Mouse (Mus musculus): ENCODE results near the gene Ncor2. TPM values are rescaled to one million over a fixed set of nuclear protein-coding genes. Genes with fewer than 3 reads are reported as not detected.

Gene Ncor2
- polyA plus RNA-seq, 1 experiment from 2014 or later, result 27.5 TPM

- no peak overlapping the region for H3K27ac ChIP-seq (ENCODE audit: low read depth)
- WGBS, result 68% methylated on average over 4 of the region's 4 CpGs
- ATAC-seq (replicated peaks; ENCODE audit: low FRiP score, low TSS enrichment, low read depth), result no peak
- H3K27me3 ChIP-seq (replicated peaks; ENCODE audit: control insufficient read depth, insufficient read depth, low read length), result no peaks in the 10 kb centered on the region
- no peaks in the 10 kb centered on the region; the same call in 1 of the 2 replicates for H3K4me1 ChIP-seq (replicated peaks; ENCODE audit: control insufficient read depth, insufficient read depth, low read length)
- no peak for DNase-seq (ENCODE audit: low spot score)
- H3K36me3 ChIP-seq (ENCODE audit: control insufficient read depth, insufficient read depth, low read length), result no peaks in the 10 kb centered on the region
- no peak overlapping the region for H3K4me2 ChIP-seq (ENCODE audit: low read length)
- H3K9me3 ChIP-seq (ENCODE audit: control insufficient read depth, low read length), result no peaks in the 10 kb centered on the region
- H3K4me3 ChIP-seq (ENCODE audit: low read depth, low read length), result no peak overlapping the region
- H3K9ac ChIP-seq (ENCODE audit: low read length), result no peak overlapping the region
Observed at GRCm38 (mm10) chr5:124997913-124998312, 181.1 kb downstream of the Ncor2 start.

DNA sequence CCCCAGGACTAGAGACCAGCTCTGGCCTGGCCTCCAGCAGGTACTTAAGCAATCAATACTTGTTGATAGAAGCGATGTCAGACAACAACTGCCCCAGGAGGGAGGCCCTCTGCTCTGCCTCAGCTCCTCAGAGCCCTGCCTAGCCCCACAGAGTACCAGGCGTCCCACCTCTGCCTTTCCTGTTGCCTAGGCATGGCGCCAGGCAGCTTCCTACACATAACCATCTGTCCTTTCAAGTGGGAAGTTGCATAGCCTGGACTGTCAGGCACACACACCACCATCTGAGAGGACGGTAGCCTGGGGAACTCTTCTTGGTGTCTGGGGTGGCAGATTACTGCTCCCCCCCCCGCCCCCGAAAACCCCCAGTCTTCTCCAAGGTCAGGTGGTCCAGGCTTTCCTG is 182.2 kb downstream of the Ncor2 start:
- H3K27ac ChIP-seq (ENCODE audit: low read depth), result no peak overlapping the region
- WGBS, result 75% methylated on average over 6 of the region's 6 CpGs
- ATAC-seq (replicated peaks; ENCODE audit: low FRiP score, low TSS enrichment, low read depth) (no peak), DNase-seq (ENCODE audit: low spot score) (no peak)
- no peak overlapping the region for H3K4me2 ChIP-seq (ENCODE audit: low read length)
- no peaks in the 10 kb centered on the region for H3K4me1 ChIP-seq (replicated peaks; ENCODE audit: control insufficient read depth, insufficient read depth, low read length)
- no peak overlapping the region for H3K4me3 ChIP-seq (ENCODE audit: low read depth, low read length)
- H3K9ac ChIP-seq (ENCODE audit: low read length), result no peak overlapping the region
- H3K27me3 ChIP-seq (replicated peaks; ENCODE audit: control insufficient read depth, insufficient read depth, low read length), result no peaks in the 10 kb centered on the region
- H3K9me3 ChIP-seq (ENCODE audit: control insufficient read depth, low read length), result no peaks in the 10 kb centered on the region
- no peaks in the 10 kb centered on the region for H3K36me3 ChIP-seq (ENCODE audit: control insufficient read depth, insufficient read depth, low read length)

DNA sequence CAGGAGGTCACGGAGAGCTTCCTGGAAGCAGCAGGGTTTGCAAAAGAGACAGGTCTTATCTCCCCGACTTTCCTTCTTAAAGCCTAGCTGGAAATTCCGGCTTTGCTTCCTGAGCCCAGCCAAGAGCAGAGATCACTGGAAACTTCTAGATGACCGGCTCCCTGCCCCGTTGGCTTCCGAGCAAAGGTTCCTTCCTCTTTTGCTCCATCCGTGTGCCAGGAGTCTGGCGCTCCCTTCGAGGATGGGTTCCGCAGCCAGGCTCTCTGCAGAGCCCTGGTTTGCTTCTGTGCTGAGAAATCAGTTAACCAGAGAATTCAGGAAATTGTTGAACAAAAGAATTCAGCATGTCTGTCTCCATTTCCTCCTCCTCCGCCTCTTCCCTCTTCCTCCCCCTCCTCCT is 186.1 kb downstream of the Ncor2 start:
- 66% methylated on average over 11 of the region's 11 CpGs for WGBS
- Histone ChIP-seq H3K4me2 (ENCODE audit: low read length) (no peak overlapping the region), H3K36me3 (ENCODE audit: control insufficient read depth, insufficient read depth, low read length) (no peaks in the 10 kb centered on the region), H3K27ac (ENCODE audit: low read depth) (peak overlapping the region; percentile 16; the same call in 1 of the 2 replicates), H3K4me1 (replicated peaks; ENCODE audit: control insufficient read depth, insufficient read depth, low read length) (no peaks in the 10 kb centered on the region), H3K4me3 (ENCODE audit: low read depth, low read length) (no peak overlapping the region), H3K27me3 (replicated peaks; ENCODE audit: control insufficient read depth, insufficient read depth, low read length) (no peaks in the 10 kb centered on the region), H3K9ac (ENCODE audit: low read length) (no peak overlapping the region), H3K9me3 (ENCODE audit: control insufficient read depth, low read length) (no peaks in the 10 kb centered on the region)
- ATAC-seq (replicated peaks; ENCODE audit: low FRiP score, low TSS enrichment, low read depth) (no peak), DNase-seq (ENCODE audit: low spot score) (no peak)

- H3K27me3 ChIP-seq (replicated peaks; ENCODE audit: control insufficient read depth, insufficient read depth, low read length), result no peaks in the 10 kb centered on the region
- WGBS, result 83% methylated on average over 8 of the region's 8 CpGs
- DNase-seq (ENCODE audit: low spot score) (no peak), ATAC-seq (replicated peaks; ENCODE audit: low FRiP score, low TSS enrichment, low read depth) (no peak)
- no peak overlapping the region for H3K4me2 ChIP-seq (ENCODE audit: low read length)
- H3K9me3 ChIP-seq (ENCODE audit: control insufficient read depth, low read length), result no peaks in the 10 kb centered on the region
- peak overlapping the region; percentile 16; the same call in 1 of the 2 replicates for H3K27ac ChIP-seq (ENCODE audit: low read depth)
- H3K4me1 ChIP-seq (replicated peaks; ENCODE audit: control insufficient read depth, insufficient read depth, low read length), result no peaks in the 10 kb centered on the region
- no peak overlapping the region for H3K4me3 ChIP-seq (ENCODE audit: low read depth, low read length)
- H3K36me3 ChIP-seq (ENCODE audit: control insufficient read depth, insufficient read depth, low read length), result no peaks in the 10 kb centered on the region
- H3K9ac ChIP-seq (ENCODE audit: low read length), result no peak overlapping the region
Observed at GRCm38 (mm10) chr5:124992323-124992722, 186.7 kb downstream of the Ncor2 start.

- WGBS, result 88% methylated on average over 2 of the region's 2 CpGs
- H3K9ac ChIP-seq (ENCODE audit: low read length), result no peak overlapping the region
- H3K36me3 ChIP-seq (ENCODE audit: control insufficient read depth, insufficient read depth, low read length), result no peaks in the 10 kb centered on the region
- no peak overlapping the region for H3K4me3 ChIP-seq (ENCODE audit: low read depth, low read length)
- no peaks in the 10 kb centered on the region for H3K27me3 ChIP-seq (replicated peaks; ENCODE audit: control insufficient read depth, insufficient read depth, low read length)
- ATAC-seq (replicated peaks; ENCODE audit: low FRiP score, low TSS enrichment, low read depth) (no peak), DNase-seq (ENCODE audit: low spot score) (no peak)
- H3K27ac ChIP-seq (ENCODE audit: low read depth), result no peak overlapping the region
- no peaks in the 10 kb centered on the region for H3K9me3 ChIP-seq (ENCODE audit: control insufficient read depth, low read length)
- H3K4me1 ChIP-seq (replicated peaks; ENCODE audit: control insufficient read depth, insufficient read depth, low read length), result no peaks in the 10 kb centered on the region
- H3K4me2 ChIP-seq (ENCODE audit: low read length), result no peak overlapping the region
Observed at GRCm38 (mm10) chr5:124989724-124990123, 189.3 kb downstream of the Ncor2 start.

GRCm38 (mm10) chr5:124986656-124987055 is 192.4 kb downstream of the Ncor2 start:
- H3K9me3 ChIP-seq (ENCODE audit: control insufficient read depth, low read length), result peaks cover 8% of the 10 kb centered on the region; the same call in 1 of the 2 replicates
- DNase-seq (ENCODE audit: low spot score), result no peak
- WGBS, result 77% methylated on average over 5 of the region's 5 CpGs
- H3K27me3 ChIP-seq (replicated peaks; ENCODE audit: control insufficient read depth, insufficient read depth, low read length), result no peaks in the 10 kb centered on the region
- ATAC-seq (replicated peaks; ENCODE audit: low FRiP score, low TSS enrichment, low read depth), result no peak
- H3K4me2 ChIP-seq (ENCODE audit: low read length), result no peak overlapping the region
- no peak overlapping the region for H3K9ac ChIP-seq (ENCODE audit: low read length)
- H3K4me3 ChIP-seq (ENCODE audit: low read depth, low read length), result no peak overlapping the region
- H3K4me1 ChIP-seq (replicated peaks; ENCODE audit: control insufficient read depth, insufficient read depth, low read length), result no peaks in the 10 kb centered on the region
- no peaks in the 10 kb centered on the region for H3K36me3 ChIP-seq (ENCODE audit: control insufficient read depth, insufficient read depth, low read length)
- H3K27ac ChIP-seq (ENCODE audit: low read depth), result no peak overlapping the region

DNA sequence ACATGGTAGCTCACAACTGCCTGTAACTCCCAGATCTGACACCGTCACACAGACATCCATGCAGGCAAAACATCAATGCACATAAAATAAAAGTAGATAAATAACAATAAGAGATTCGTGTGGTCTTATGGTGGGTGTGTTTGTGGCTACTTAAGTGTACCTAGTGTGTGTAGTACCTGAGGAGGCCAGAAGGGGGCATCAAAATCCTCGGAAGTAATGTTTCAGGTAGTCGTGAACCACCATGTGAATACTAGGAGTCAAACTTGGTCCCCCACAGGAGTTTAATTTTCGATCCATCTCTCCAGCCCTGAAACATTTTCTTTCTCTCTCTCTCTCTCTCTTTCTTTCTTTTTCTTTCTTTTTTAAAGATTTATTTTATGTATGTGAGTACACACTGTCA is 192.8 kb downstream of the Ncor2 start:
- DNase-seq (ENCODE audit: low spot score) (no peak), ATAC-seq (replicated peaks; ENCODE audit: low FRiP score, low TSS enrichment, low read depth) (no peak)
- Histone ChIP-seq H3K4me1 (replicated peaks; ENCODE audit: control insufficient read depth, insufficient read depth, low read length) (no peaks in the 10 kb centered on the region), H3K4me3 (ENCODE audit: low read depth, low read length) (no peak overlapping the region), H3K27me3 (replicated peaks; ENCODE audit: control insufficient read depth, insufficient read depth, low read length) (no peaks in the 10 kb centered on the region), H3K4me2 (ENCODE audit: low read length) (no peak overlapping the region), H3K9me3 (ENCODE audit: control insufficient read depth, low read length) (peaks cover 8% of the 10 kb centered on the region; the same call in 1 of the 2 replicates), H3K27ac (ENCODE audit: low read depth) (no peak overlapping the region), H3K36me3 (ENCODE audit: control insufficient read depth, insufficient read depth, low read length) (no peaks in the 10 kb centered on the region), H3K9ac (ENCODE audit: low read length) (no peak overlapping the region)
- WGBS, result 90% methylated on average over 5 of the region's 5 CpGs

DNA sequence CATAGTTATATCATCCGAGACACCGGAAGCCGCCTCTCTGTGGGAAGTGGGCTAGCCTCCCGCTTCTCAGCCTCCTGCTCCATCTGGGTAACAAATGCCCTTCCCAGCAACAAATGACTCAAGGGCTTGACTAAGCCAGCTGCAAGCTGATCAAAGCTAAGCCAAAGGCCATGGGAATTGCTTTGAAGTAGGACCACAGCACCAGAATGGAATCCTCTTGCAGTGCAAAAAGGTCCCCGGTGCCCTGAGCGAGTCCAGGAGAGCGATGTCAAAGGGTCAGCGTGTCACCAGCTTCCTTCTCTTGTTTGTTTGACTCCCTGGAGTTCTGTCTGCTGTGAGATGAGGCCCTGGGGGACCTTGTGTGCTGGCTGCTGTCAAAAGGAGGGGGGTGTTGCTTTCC is 209.2 kb downstream of the Ncor2 start:
- no peaks in the 10 kb centered on the region for H3K36me3 ChIP-seq (ENCODE audit: control insufficient read depth, insufficient read depth, low read length)
- H3K9me3 ChIP-seq (ENCODE audit: control insufficient read depth, low read length), result no peaks in the 10 kb centered on the region
- no peaks in the 10 kb centered on the region for H3K27me3 ChIP-seq (replicated peaks; ENCODE audit: control insufficient read depth, insufficient read depth, low read length)
- ATAC-seq (replicated peaks; ENCODE audit: low FRiP score, low TSS enrichment, low read depth) (no peak), DNase-seq (ENCODE audit: low spot score) (no peak)
- no peaks in the 10 kb centered on the region for H3K4me1 ChIP-seq (replicated peaks; ENCODE audit: control insufficient read depth, insufficient read depth, low read length)
- H3K9ac ChIP-seq (ENCODE audit: low read length), result no peak overlapping the region
- H3K4me2 ChIP-seq (ENCODE audit: low read length), result no peak overlapping the region
- H3K27ac ChIP-seq (ENCODE audit: low read depth), result no peak overlapping the region
- 41% methylated on average over 8 of the region's 8 CpGs for WGBS
- no peak overlapping the region for H3K4me3 ChIP-seq (ENCODE audit: low read depth, low read length)
